Mouse (Mus musculus): ENCODE measurements around the gene Ddit4. TPM values are rescaled to one million over a fixed set of nuclear protein-coding genes. Genes with fewer than 3 reads are reported as not detected.

Ddit4 gene
- polyA plus RNA-seq, 1 experiment from 2014 or later = 61.6 TPM

DNA sequence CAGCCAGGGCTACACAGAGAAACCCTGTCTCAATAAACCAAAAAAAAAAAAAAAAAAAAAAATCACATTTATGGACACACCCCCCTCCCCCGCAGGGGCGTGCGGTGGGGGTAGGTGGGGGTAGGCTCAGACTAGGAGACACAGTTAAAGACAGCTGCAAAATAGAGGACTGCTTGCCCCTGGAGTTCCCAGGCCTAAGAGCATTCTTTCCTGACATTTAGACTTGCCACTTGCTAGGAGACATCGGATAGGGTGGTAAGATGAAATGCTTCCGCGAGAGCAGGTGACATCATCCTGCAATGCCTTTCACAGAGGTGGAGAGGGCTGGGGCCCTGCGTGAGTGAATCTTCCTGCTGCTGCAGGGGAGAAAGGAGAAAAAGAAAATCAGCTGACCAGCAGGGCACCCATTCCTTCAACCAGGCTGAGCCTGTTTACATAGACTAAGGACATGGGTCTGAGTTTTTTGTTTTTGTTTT lies 2.0 kb upstream of the Ddit4 start:
- H3K9ac ChIP-seq = no peak overlapping the region
- H3K27ac ChIP-seq = peak overlapping the region; percentile 56
- ATAC-seq (ENCODE audit: low FRiP score) = no peak
- H3K4me1 ChIP-seq = peaks cover 57% of the 10 kb centered on the region
- H3K9me3 ChIP-seq = no peaks in the 10 kb centered on the region
- WGBS = 34% methylated on average over 7 of the region's 7 CpGs
- H3K36me3 ChIP-seq (replicated peaks) = 0 out of 2 replicates have a peak, but pooled peaks cover 4% of the 10 kb centered on the region
- H3K27me3 ChIP-seq = no peaks in the 10 kb centered on the region
- H3K4me3 ChIP-seq (replicated peaks) = no peak overlapping the region
- H3K4me2 ChIP-seq = no peak overlapping the region

DNA sequence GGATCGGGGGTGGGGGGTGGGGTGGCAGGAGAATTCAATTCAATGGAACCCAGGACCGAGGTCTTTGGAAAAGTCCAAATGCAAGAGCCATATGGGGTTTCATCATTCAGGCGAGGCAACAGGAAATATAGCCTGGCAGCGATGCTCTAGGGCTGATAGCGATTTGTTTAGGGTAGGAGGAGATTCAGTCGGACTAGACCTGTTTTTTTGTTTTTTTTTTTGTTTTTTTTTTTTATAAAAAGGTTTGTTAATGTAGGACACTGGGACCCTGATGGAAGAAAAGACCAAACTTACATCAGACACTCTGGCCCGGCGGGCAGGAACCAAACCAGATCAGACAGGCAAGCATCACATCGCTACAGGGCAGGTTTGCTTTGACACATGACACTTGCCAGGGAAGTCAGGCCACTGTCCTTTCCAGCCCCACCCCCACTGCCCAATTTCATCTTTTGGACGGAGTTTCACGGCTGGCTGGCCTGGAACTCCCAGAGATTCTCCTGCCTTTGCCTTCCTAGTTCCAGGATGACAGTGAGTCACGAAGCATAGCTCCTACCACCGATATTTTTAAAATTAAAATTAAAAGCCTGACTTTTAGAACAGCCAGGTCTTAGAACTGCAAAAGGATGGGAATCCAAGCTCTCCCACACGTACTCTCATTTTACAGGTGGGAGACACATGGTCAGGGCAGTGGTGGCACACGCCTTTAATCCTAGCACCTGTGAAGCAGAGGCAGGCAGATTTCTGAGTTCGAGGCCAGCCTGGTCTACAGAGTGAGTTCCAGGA lies 1.3 kb upstream of the Ddit4 start:
- Histone ChIP-seq H3K4me2 (peak overlapping the region; percentile 86), H3K4me3 (replicated peaks) (peak overlapping the region; percentile 79), H3K27ac (peak overlapping the region; percentile 96), H3K4me1 (peaks cover 53% of the 10 kb centered on the region), H3K9ac (peak overlapping the region; percentile 98), H3K36me3 (replicated peaks) (0 out of 2 replicates have a peak, but pooled peaks cover 4% of the 10 kb centered on the region), H3K27me3 (no peaks in the 10 kb centered on the region), H3K9me3 (no peaks in the 10 kb centered on the region)
- ATAC-seq (ENCODE audit: low FRiP score) = no peak
- WGBS = 22% methylated on average over 16 of the region's 16 CpGs

DNA sequence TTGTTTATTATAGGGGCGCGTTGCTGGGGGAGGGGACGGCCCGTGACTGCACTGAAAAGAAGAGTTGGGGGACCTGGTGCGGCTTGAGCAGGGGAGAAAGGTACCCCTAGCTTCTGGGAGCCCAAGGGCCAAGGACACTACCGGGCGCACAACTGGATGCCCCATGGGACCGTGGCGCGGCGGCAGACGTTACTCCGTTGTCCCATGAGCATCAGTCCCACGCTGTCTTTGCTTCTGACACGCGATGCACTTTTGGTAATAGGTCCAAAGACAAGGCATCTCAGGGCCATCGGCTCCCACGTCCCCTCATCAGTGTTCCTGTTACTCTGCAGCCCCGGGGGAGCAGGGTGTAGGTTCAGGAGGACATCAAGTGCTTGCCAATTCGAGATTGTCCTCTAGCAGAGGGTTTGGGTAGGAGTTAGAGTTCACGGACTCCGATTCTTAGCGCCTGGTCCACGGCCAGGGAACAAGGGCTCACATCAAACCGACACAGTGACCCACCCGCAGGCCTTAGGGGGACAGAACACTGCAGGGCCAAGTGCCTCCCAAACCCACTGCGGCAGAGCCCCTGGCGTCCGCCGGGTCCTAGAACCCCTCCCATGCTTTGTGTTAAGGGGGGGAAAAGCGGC lies 632 bp upstream of the Ddit4 start:
- peak; percentile 31 for ATAC-seq (ENCODE audit: low FRiP score)
- H3K4me3 ChIP-seq (replicated peaks) = peak overlapping the region; percentile 79
- H3K27me3 ChIP-seq = no peaks in the 10 kb centered on the region
- under 1% methylated on average over 31 of the region's 31 CpGs for WGBS
- H3K4me1 ChIP-seq = peaks cover 46% of the 10 kb centered on the region
- H3K4me2 ChIP-seq = peak overlapping the region; percentile 86
- H3K9me3 ChIP-seq = no peaks in the 10 kb centered on the region
- peak overlapping the region; percentile 98 for H3K9ac ChIP-seq
- H3K36me3 ChIP-seq (replicated peaks) = 0 out of 2 replicates have a peak, but pooled peaks cover 4% of the 10 kb centered on the region
- peak overlapping the region; percentile 96 for H3K27ac ChIP-seq

DNA sequence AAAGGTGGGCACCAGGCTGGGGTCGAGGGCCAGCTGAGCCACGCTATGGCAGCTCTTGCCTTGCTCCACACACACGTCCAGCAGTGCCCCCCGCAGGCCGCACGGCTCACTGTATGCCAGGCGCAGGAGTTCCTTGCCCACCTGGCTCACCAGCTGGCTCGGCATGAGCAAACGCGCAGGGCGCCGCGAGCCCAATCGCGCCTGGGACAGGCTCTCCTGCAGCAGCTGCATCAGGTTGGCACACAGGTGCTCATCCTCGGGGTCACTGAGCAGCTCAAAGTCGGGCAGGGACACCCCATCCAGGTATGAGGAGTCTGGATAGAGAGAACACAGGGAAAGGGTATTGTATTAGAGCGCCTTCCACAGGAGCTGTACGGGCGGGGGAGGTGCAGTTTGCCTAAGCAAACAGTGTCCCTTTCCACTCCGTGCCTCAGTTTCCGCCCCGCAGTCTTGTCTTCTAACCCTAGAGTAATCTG lies 880 bp downstream of the Ddit4 start:
- no peaks in the 10 kb centered on the region for H3K27me3 ChIP-seq
- peak overlapping the region; percentile 79 for H3K4me3 ChIP-seq (replicated peaks)
- H3K4me2 ChIP-seq = peak overlapping the region; percentile 86
- peak overlapping the region; percentile 98 for H3K9ac ChIP-seq
- WGBS = under 1% methylated on average over 23 of the region's 23 CpGs
- H3K9me3 ChIP-seq = no peaks in the 10 kb centered on the region
- peaks cover 38% of the 10 kb centered on the region for H3K4me1 ChIP-seq
- H3K27ac ChIP-seq = peak overlapping the region; percentile 96
- ATAC-seq (ENCODE audit: low FRiP score) = peak; percentile 47
- 0 out of 2 replicates have a peak, but pooled peaks cover 4% of the 10 kb centered on the region for H3K36me3 ChIP-seq (replicated peaks)

DNA sequence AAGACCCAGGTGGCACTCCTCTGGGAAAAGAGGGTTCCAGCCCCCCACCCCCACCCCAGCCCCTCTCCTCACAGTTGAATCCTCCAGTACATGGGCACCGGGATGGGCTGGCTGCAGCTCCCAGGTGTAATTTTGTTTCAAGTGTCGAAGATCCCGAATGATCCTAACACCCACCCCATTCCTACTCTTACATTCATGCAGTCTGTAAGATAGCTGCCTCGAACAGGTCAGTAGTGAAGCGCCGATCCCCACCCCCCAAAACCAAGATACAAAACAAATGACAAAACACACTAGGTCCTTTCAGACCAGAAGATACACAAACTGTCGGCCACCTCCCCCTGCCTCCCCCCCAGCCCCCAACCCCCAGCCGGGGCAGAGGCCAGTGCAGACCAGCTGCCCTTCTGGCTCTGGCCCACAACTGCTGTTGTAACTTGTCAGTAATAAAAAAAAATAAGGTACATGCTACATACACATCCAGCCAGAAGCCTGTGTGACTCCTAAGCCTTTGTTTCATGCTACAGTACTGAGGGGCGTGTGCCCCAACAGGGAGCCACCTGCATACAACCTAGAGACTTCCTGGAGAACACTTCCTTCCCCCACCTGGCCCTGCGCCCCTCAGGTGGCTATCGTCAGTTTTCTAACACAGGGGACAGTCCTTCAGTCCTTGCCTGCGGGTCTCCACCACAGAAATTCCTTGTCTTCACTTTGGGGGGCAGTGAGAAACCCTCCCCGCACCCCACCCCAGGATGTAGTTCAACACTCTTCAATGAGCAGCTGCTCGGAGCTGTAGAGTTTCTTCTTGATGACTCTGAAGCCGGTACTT lies 1.6 kb downstream of the Ddit4 start:
- no peak for ATAC-seq (ENCODE audit: low FRiP score)
- H3K9ac ChIP-seq = peak overlapping the region; percentile 98
- H3K36me3 ChIP-seq (replicated peaks) = 0 out of 2 replicates have a peak, but pooled peaks cover 4% of the 10 kb centered on the region
- WGBS = 42% methylated on average over 15 of the region's 15 CpGs
- H3K4me3 ChIP-seq (replicated peaks) = peak overlapping the region; percentile 79
- H3K27ac ChIP-seq = peak overlapping the region; percentile 96
- no peaks in the 10 kb centered on the region for H3K27me3 ChIP-seq
- H3K4me1 ChIP-seq = peaks cover 38% of the 10 kb centered on the region
- H3K4me2 ChIP-seq = peak overlapping the region; percentile 86
- no peaks in the 10 kb centered on the region for H3K9me3 ChIP-seq

DNA sequence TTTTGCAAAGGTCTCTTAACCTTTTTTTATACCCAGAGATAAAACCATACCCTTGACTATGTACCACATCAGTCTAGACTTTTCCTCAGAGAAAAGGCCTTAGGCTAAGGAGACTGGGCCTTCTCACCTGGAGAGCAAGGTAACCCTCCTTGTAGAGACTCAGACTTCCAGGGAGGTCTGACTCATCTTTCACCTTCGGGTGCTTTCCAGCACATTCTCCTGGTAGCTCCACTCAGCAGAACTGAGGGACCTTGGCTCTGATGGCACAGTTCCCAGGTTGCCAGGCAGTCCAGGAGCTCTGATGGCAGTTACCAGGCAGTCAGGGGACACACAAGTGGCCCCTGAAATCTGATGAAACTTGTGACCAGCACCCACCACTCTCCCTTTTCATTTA lies 2.4 kb downstream of the Ddit4 start:
- Histone ChIP-seq H3K4me2 (peak overlapping the region; percentile 86), H3K36me3 (replicated peaks) (0 out of 2 replicates have a peak, but pooled peaks cover 4% of the 10 kb centered on the region), H3K4me3 (replicated peaks) (peak overlapping the region; percentile 79), H3K27me3 (no peaks in the 10 kb centered on the region), H3K4me1 (peaks cover 38% of the 10 kb centered on the region), H3K27ac (peak overlapping the region; percentile 38; the same call in 1 of the 2 replicates), H3K9me3 (no peaks in the 10 kb centered on the region), H3K9ac (no peak overlapping the region)
- WGBS = 90% methylated on average over 1 of the region's 1 CpGs
- ATAC-seq (ENCODE audit: low FRiP score) = no peak

DNA sequence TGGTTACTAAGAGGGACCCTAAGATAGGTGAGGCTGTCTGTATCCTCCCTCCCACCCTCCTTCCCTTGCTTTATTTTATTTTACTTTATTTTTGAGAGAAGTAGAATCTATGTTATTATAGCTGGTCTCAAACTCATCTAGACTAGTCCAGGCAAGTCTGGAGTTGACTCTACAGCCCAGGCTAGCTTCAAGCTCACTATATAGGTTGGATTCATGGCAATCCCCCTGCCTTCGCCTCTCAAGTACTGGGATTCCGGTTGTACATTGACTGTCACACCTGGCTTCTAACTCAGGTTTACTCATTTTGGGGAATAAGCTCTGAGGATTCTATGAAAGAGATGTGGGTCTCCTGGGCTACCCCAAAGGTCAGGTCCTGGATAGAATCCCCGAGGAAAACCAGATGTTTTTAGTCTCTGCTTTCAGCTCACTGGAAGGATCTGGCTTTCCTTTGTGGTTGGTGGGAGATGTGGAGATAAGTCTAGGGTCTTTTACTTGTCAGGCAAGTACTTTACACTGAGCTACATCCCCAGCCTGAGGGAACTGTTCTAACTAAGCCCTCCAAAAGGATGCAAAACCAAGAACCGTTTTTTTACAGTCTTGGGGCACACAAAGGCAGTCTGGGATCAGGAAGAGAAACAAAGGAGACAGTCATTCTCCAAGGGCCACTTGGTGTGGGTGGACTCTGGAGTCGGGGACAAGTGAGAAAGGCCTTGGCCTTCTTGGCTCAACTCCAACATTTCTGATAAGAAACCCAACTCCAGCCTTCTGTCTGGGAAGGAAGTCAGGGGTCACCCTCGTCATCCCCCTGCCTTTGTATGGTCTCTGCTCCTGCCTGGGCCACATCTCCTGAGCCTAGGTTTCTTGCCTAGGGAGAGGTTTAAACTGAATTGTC lies 3.0 kb downstream of the Ddit4 start:
- Histone ChIP-seq H3K4me2 (peak overlapping the region; percentile 86), H3K4me1 (peaks cover 38% of the 10 kb centered on the region)

DNA sequence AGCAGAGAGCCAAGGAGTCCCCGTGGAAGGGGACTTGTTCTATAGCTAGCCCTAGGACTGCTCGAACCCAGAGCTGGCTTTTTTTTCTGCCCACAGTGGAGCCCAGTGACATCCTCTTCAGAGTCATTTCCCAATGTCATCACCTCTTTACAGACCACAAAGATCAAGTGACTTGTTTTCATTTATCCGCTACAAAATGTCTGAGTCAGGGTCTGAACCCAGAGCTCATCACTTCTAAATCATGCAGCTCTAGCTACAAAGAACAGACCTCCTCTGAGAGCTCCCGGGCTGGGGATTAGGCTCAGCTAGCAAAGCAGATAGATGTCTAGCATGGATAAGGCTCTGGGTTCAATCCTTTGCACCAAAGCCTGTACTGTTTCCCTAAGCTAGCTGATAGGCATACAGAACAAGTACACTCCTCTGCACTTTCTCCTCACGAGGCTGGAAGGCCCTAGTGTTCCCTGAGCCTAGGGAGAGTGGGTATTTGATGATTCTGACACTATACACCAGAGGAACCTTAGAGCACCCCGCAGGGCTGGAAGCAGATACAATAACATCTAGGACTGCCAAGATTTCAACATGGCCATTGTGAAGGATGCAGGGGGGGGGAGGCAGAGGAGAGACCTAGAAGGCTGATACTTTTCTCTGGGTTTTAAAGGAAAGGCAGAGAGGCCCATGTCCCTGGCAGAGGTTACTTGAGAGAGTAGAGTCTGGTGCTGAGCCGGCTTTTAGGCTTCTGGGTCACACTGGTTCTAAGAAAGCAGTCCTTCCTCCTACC lies 4.1 kb downstream of the Ddit4 start:
- Histone ChIP-seq H3K9ac (no peak overlapping the region), H3K27ac (peak overlapping the region; percentile 42), H3K36me3 (replicated peaks) (0 out of 2 replicates have a peak, but pooled peaks cover 4% of the 10 kb centered on the region), H3K27me3 (no peaks in the 10 kb centered on the region), H3K4me3 (replicated peaks) (no peak overlapping the region), H3K4me1 (peaks cover 41% of the 10 kb centered on the region), H3K4me2 (no peak overlapping the region), H3K9me3 (no peaks in the 10 kb centered on the region)
- no peak for ATAC-seq (ENCODE audit: low FRiP score)
- WGBS = 69% methylated on average over 7 of the region's 7 CpGs

More for the DNA sequence above, 3.0 kb downstream of the Ddit4 start:
- H3K27ac ChIP-seq = peak overlapping the region; percentile 42
- H3K27me3 ChIP-seq = no peaks in the 10 kb centered on the region
- WGBS = 53% methylated on average over 6 of the region's 6 CpGs
- no peak for ATAC-seq (ENCODE audit: low FRiP score)
- no peaks in the 10 kb centered on the region for H3K9me3 ChIP-seq
- no peak overlapping the region for H3K4me3 ChIP-seq (replicated peaks)
- 0 out of 2 replicates have a peak, but pooled peaks cover 4% of the 10 kb centered on the region for H3K36me3 ChIP-seq (replicated peaks)
- H3K9ac ChIP-seq = no peak overlapping the region

DNA sequence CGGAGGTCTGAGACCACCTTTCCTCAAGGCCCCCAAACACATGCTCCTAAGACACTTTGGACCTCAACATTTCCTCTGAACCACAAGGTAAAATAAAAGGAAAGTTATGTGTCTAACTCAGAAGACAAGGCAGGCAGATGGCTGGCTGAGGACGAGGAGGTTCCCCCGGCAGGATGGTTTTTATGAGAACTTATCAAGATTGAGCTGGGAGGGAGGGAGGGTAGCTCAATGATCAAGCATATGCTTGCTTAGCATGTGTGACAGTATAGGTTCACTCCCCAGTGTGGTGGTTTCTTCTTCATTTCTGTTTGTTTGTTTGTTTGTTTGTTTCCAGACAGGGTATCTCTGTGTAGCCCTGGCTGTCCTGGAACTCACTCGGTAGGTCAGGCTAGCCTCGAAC lies 5.3 kb downstream of the Ddit4 start:
- WGBS = 85% methylated on average over 5 of the region's 5 CpGs
- Histone ChIP-seq H3K9ac (no peak overlapping the region), H3K27me3 (no peaks in the 10 kb centered on the region), H3K9me3 (no peaks in the 10 kb centered on the region), H3K4me2 (no peak overlapping the region), H3K36me3 (replicated peaks) (0 out of 2 replicates have a peak, but pooled peaks cover 4% of the 10 kb centered on the region), H3K4me3 (replicated peaks) (no peak overlapping the region), H3K27ac (no peak overlapping the region), H3K4me1 (peaks cover 44% of the 10 kb centered on the region)
- ATAC-seq (ENCODE audit: low FRiP score) = no peak

DNA sequence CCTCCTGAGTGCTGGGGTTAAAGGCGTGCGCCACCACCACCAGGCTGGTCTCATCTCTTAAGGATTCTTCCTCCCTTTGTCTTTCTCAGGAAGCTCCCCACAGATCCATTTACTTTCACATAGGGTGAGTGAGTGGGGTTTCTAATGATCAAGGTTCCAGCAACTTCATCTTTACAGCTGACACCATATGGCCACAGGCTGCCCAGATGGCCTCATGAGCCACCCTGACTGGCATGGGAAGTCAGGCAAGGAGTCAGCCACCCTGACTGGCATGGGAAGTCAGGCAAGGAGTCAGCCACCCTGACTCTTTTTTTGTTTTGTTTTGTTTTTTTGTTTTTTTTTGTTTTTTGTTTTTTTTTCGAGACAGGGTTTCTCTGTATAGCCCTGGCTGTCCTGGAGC lies 6.2 kb downstream of the Ddit4 start:
- no peak overlapping the region for H3K4me2 ChIP-seq
- no peak overlapping the region for H3K27ac ChIP-seq
- ATAC-seq (ENCODE audit: low FRiP score) = no peak
- peaks cover 41% of the 10 kb centered on the region for H3K4me1 ChIP-seq
- H3K9me3 ChIP-seq = no peaks in the 10 kb centered on the region
- H3K9ac ChIP-seq = no peak overlapping the region
- no peak overlapping the region for H3K4me3 ChIP-seq (replicated peaks)
- 0 out of 2 replicates have a peak, but pooled peaks cover 4% of the 10 kb centered on the region for H3K36me3 ChIP-seq (replicated peaks)
- WGBS = 92% methylated on average over 3 of the region's 3 CpGs
- no peaks in the 10 kb centered on the region for H3K27me3 ChIP-seq
